Mouse (Mus musculus): ENCODE measurements around the gene Senp7. TPM values are rescaled to one million over a fixed set of nuclear protein-coding genes. Genes with fewer than 3 reads are reported as not detected.
A peak's percentile ranks its signal among the peaks of the same experiment; 100 is the strongest.
"Not testable (repeated sequence)": the region's sequence is repeated elsewhere in the genome, so short reads cannot be mapped to it uniquely, and the experiment has no call there.

Gene Senp7
- polyA plus RNA-seq (2011; ENCODE audit: insufficient read depth, insufficient read length, low read depth, missing spikeins): 18.8 and 24.4 TPM in 2 replicates

GRCm38 (mm10) chr16:56048038-56048437, at the start of gene Senp7:
Gene Senp7 (plus strand): TSS chr16:56048338.
- not testable (repeated sequence) for H3K27ac ChIP-seq (ENCODE audit: insufficient read depth, low read length); H3K27me3 ChIP-seq (ENCODE audit: control insufficient read depth, insufficient read depth, low read length, poor library complexity, severe bottlenecking); H3K9me3 ChIP-seq (replicated peaks; ENCODE audit: control insufficient read depth, insufficient read depth, low read length, poor library complexity, severe bottlenecking); H3K9ac ChIP-seq (ENCODE audit: low read depth, poor library complexity, severe bottlenecking); H3K4me3 ChIP-seq (ENCODE audit: low read depth, low read length); H3K4me1 ChIP-seq (ENCODE audit: control insufficient read depth, insufficient read depth, low read length); H3K36me3 ChIP-seq (ENCODE audit: control insufficient read depth, insufficient read depth, low read length, poor library complexity, severe bottlenecking)

- TF ChIP-seq EP300 (IDR thresholded peaks at IDR 0.05; ENCODE audit: insufficient read depth, low read depth, low read length) (no peak), CTCF (IDR thresholded peaks at IDR 0.05; ENCODE audit: low read depth, low read length) (no peak), POLR2A (IDR thresholded peaks at IDR 0.05; ENCODE audit: insufficient read depth, low read length) (no peak)
- Histone ChIP-seq H3K4me3 (ENCODE audit: low read depth, low read length) (no peak overlapping the region), H3K27ac (ENCODE audit: insufficient read depth, low read length) (no peak overlapping the region), H3K9me3 (replicated peaks; ENCODE audit: control insufficient read depth, insufficient read depth, low read length, poor library complexity, severe bottlenecking) (no peaks in the 10 kb centered on the region), H3K4me1 (ENCODE audit: control insufficient read depth, insufficient read depth, low read length) (no peaks in the 10 kb centered on the region), H3K36me3 (ENCODE audit: control insufficient read depth, insufficient read depth, low read length, poor library complexity, severe bottlenecking) (peaks cover 32% of the 10 kb centered on the region), H3K27me3 (ENCODE audit: control insufficient read depth, insufficient read depth, low read length, poor library complexity, severe bottlenecking) (no peaks in the 10 kb centered on the region), H3K9ac (ENCODE audit: low read depth, poor library complexity, severe bottlenecking) (no peak overlapping the region)
Measured at GRCm38 (mm10) chr16:56006798-56007197, 41.3 kb upstream of the Senp7 start.

GRCm38 (mm10) chr16:56008862-56009261, 39.3 kb upstream of the Senp7 start:
- H3K27me3 ChIP-seq (ENCODE audit: control insufficient read depth, insufficient read depth, low read length, poor library complexity, severe bottlenecking): no peaks in the 10 kb centered on the region
- H3K4me3 ChIP-seq (ENCODE audit: low read depth, low read length): no peak overlapping the region
- H3K9ac ChIP-seq (ENCODE audit: low read depth, poor library complexity, severe bottlenecking): no peak overlapping the region
- H3K36me3 ChIP-seq (ENCODE audit: control insufficient read depth, insufficient read depth, low read length, poor library complexity, severe bottlenecking): peaks cover 26% of the 10 kb centered on the region
- H3K9me3 ChIP-seq (replicated peaks; ENCODE audit: control insufficient read depth, insufficient read depth, low read length, poor library complexity, severe bottlenecking): no peaks in the 10 kb centered on the region
- no peak overlapping the region for H3K27ac ChIP-seq (ENCODE audit: insufficient read depth, low read length)
- no peaks in the 10 kb centered on the region for H3K4me1 ChIP-seq (ENCODE audit: control insufficient read depth, insufficient read depth, low read length)
- no peak for TF ChIP-seq EP300 (IDR thresholded peaks at IDR 0.05; ENCODE audit: insufficient read depth, low read depth, low read length)

- no peaks in the 10 kb centered on the region for H3K4me1 ChIP-seq (ENCODE audit: control insufficient read depth, insufficient read depth, low read length)
- H3K36me3 ChIP-seq (ENCODE audit: control insufficient read depth, insufficient read depth, low read length, poor library complexity, severe bottlenecking): peaks cover 10% of the 10 kb centered on the region
- H3K27me3 ChIP-seq (ENCODE audit: control insufficient read depth, insufficient read depth, low read length, poor library complexity, severe bottlenecking): no peaks in the 10 kb centered on the region
- TF ChIP-seq POLR2A (IDR thresholded peaks at IDR 0.05; ENCODE audit: insufficient read depth, low read length): no peak
- TF ChIP-seq CTCF (IDR thresholded peaks at IDR 0.05; ENCODE audit: low read depth, low read length): no peak
- no peak for TF ChIP-seq EP300 (IDR thresholded peaks at IDR 0.05; ENCODE audit: insufficient read depth, low read depth, low read length)
- H3K4me3 ChIP-seq (ENCODE audit: low read depth, low read length): no peak overlapping the region
- H3K9me3 ChIP-seq (replicated peaks; ENCODE audit: control insufficient read depth, insufficient read depth, low read length, poor library complexity, severe bottlenecking): no peaks in the 10 kb centered on the region
- no peak overlapping the region for H3K9ac ChIP-seq (ENCODE audit: low read depth, poor library complexity, severe bottlenecking)
- peak overlapping the region; percentile 6; the same call in 1 of the 2 replicates for H3K27ac ChIP-seq (ENCODE audit: insufficient read depth, low read length)
Measured at GRCm38 (mm10) chr16:56012789-56013743, 35.1 kb upstream of the Senp7 start.

GRCm38 (mm10) chr16:56014076-56014475, 34.1 kb upstream of the Senp7 start:
- Histone ChIP-seq H3K27me3 (ENCODE audit: control insufficient read depth, insufficient read depth, low read length, poor library complexity, severe bottlenecking) (no peaks in the 10 kb centered on the region), H3K4me1 (ENCODE audit: control insufficient read depth, insufficient read depth, low read length) (no peaks in the 10 kb centered on the region), H3K9me3 (replicated peaks; ENCODE audit: control insufficient read depth, insufficient read depth, low read length, poor library complexity, severe bottlenecking) (no peaks in the 10 kb centered on the region), H3K27ac (ENCODE audit: insufficient read depth, low read length) (no peak overlapping the region), H3K9ac (ENCODE audit: low read depth, poor library complexity, severe bottlenecking) (no peak overlapping the region), H3K4me3 (ENCODE audit: low read depth, low read length) (no peak overlapping the region), H3K36me3 (ENCODE audit: control insufficient read depth, insufficient read depth, low read length, poor library complexity, severe bottlenecking) (peaks cover 20% of the 10 kb centered on the region)
- no peak for TF ChIP-seq POLR2A (IDR thresholded peaks at IDR 0.05; ENCODE audit: insufficient read depth, low read length)

- no peak overlapping the region for H3K4me3 ChIP-seq (ENCODE audit: low read depth, low read length)
- no peak overlapping the region for H3K27ac ChIP-seq (ENCODE audit: insufficient read depth, low read length)
- H3K36me3 ChIP-seq (ENCODE audit: control insufficient read depth, insufficient read depth, low read length, poor library complexity, severe bottlenecking): peaks cover 45% of the 10 kb centered on the region
- H3K9ac ChIP-seq (ENCODE audit: low read depth, poor library complexity, severe bottlenecking): no peak overlapping the region
- no peak for TF ChIP-seq CTCF (IDR thresholded peaks at IDR 0.05; ENCODE audit: low read depth, low read length)
- no peak for TF ChIP-seq EP300 (IDR thresholded peaks at IDR 0.05; ENCODE audit: insufficient read depth, low read depth, low read length)
- TF ChIP-seq POLR2A (IDR thresholded peaks at IDR 0.05; ENCODE audit: insufficient read depth, low read length): no peak
- no peaks in the 10 kb centered on the region for H3K27me3 ChIP-seq (ENCODE audit: control insufficient read depth, insufficient read depth, low read length, poor library complexity, severe bottlenecking)
- H3K9me3 ChIP-seq (replicated peaks; ENCODE audit: control insufficient read depth, insufficient read depth, low read length, poor library complexity, severe bottlenecking): no peaks in the 10 kb centered on the region
- no peaks in the 10 kb centered on the region for H3K4me1 ChIP-seq (ENCODE audit: control insufficient read depth, insufficient read depth, low read length)
Measured at GRCm38 (mm10) chr16:56019660-56020059, 28.5 kb upstream of the Senp7 start.
